Mouse (Mus musculus) stomach, postnatal 0 days (tissue): ENCODE results near the gene Gm26566.

Experiments used
- CTCF ChIP-seq: IDR thresholded peaks from 2 replicates; pipeline ENCODE4 v1.5.1; 2016; ENCODE audit warnings: antibody characterized with exemption, low read depth, mild to moderate bottlenecking, moderate library complexity
- EP300 ChIP-seq: optimal IDR thresholded peaks from 2 replicates; pipeline ENCODE3; 2016; ENCODE audit warnings: antibody characterized with exemption

GRCm38 (mm10) chr4:88683812-88684211, 37.8 kb upstream of the Gm26566 start, which contains the start of gene Ifna2:
- TF ChIP-seq EP300 (no peak), CTCF (no peak)
